Mouse (Mus musculus): ENCODE measurements around the gene Ccm2. TPM values are rescaled to one million over a fixed set of nuclear protein-coding genes. Genes with fewer than 3 reads are reported as not detected.

Gene Ccm2
- total RNA-seq, 2 experiments from 2014 or later: 23.9 to 24.3 TPM

GRCm38 (mm10) chr11:6568584-6569409 is 22.1 kb downstream of the Ccm2 start:
- intact Hi-C loops (cut with DNase I): no loop called here
- DNase-seq (ENCODE audit: low spot score): peak; percentile 28

- DNase-seq (ENCODE audit: low spot score): no peak
Observed at GRCm38 (mm10) chr11:6569410-6569777, 22.7 kb downstream of the Ccm2 start.

GRCm38 (mm10) chr11:6576151-6576550 is 29.5 kb downstream of the Ccm2 start:
- intact Hi-C loops (cut with DNase I): no loop called here
- DNase-seq (ENCODE audit: low spot score): no peak

More at GRCm38 (mm10) chr11:6569410-6569777, 22.7 kb downstream of the Ccm2 start:
- intact Hi-C loops (cut with DNase I): no loop called here

- intact Hi-C loops (cut with DNase I): no loop called here
- DNase-seq (ENCODE audit: low spot score): no peak
Observed at GRCm38 (mm10) chr11:6579361-6579760, 32.7 kb downstream of the Ccm2 start.

GRCm38 (mm10) chr11:6580065-6580750 is 33.5 kb downstream of the Ccm2 start:
- intact Hi-C loops (cut with DNase I): no loop called here
- no peak for DNase-seq (ENCODE audit: low spot score)

GRCm38 (mm10) chr11:6581560-6581959 is 34.9 kb downstream of the Ccm2 start:
- no peak for DNase-seq (ENCODE audit: low spot score)

GRCm38 (mm10) chr11:6585748-6586147 is 39.1 kb downstream of the Ccm2 start:
- intact Hi-C loops (cut with DNase I): no loop called here
- no peak for DNase-seq (ENCODE audit: low spot score)

More at GRCm38 (mm10) chr11:6581560-6581959, 34.9 kb downstream of the Ccm2 start:
- intact Hi-C loops (cut with DNase I): no loop called here

GRCm38 (mm10) chr11:6586660-6587059 is 40.0 kb downstream of the Ccm2 start:
- no peak for DNase-seq (ENCODE audit: low spot score)
- intact Hi-C loops (cut with DNase I): no loop called here

- intact Hi-C loops (cut with DNase I): no loop called here
- no peak for DNase-seq (ENCODE audit: low spot score)
Observed at GRCm38 (mm10) chr11:6587249-6587940, 40.7 kb downstream of the Ccm2 start.

GRCm38 (mm10) chr11:6588295-6588694 is 41.6 kb downstream of the Ccm2 start:
- DNase-seq (ENCODE audit: low spot score): no peak
- intact Hi-C loops (cut with DNase I): no loop called here

GRCm38 (mm10) chr11:6589838-6590237 is 43.2 kb downstream of the Ccm2 start:
- intact Hi-C loops (cut with DNase I): no loop called here
- no peak for DNase-seq (ENCODE audit: low spot score)

- no peak for DNase-seq (ENCODE audit: low spot score)
- intact Hi-C loops (cut with DNase I): no loop called here
Observed at GRCm38 (mm10) chr11:6590933-6591675, 44.4 kb downstream of the Ccm2 start.

GRCm38 (mm10) chr11:6593406-6593805 is 46.7 kb downstream of the Ccm2 start:
- intact Hi-C loops (cut with DNase I): no loop called here
- DNase-seq (ENCODE audit: low spot score): no peak

GRCm38 (mm10) chr11:6594845-6595244 is 48.2 kb downstream of the Ccm2 start:
- DNase-seq (ENCODE audit: low spot score): no peak
- intact Hi-C loops (cut with DNase I): no loop called here

- DNase-seq (ENCODE audit: low spot score): no peak
- intact Hi-C loops (cut with DNase I): no loop called here
Observed at GRCm38 (mm10) chr11:6595339-6595738, 48.7 kb downstream of the Ccm2 start.

- intact Hi-C loops (cut with DNase I): no loop called here
- no peak for DNase-seq (ENCODE audit: low spot score)
Observed at GRCm38 (mm10) chr11:6596205-6596604, 49.5 kb downstream of the Ccm2 start.

- no peak for DNase-seq (ENCODE audit: low spot score)
- intact Hi-C loops (cut with DNase I): no loop called here
Observed at GRCm38 (mm10) chr11:6596616-6597015, 49.9 kb downstream of the Ccm2 start.

GRCm38 (mm10) chr11:6597523-6597922 is 50.8 kb downstream of the Ccm2 start:
- intact Hi-C loops (cut with DNase I): no loop called here
- DNase-seq (ENCODE audit: low spot score): no peak

GRCm38 (mm10) chr11:6598191-6598889 is 51.7 kb downstream of the Ccm2 start:
- DNase-seq (ENCODE audit: low spot score): no peak

More at GRCm38 (mm10) chr11:6598191-6598889, 51.7 kb downstream of the Ccm2 start:
- intact Hi-C loops (cut with DNase I): no loop called here
